18 mouse cellular contexts compared by ENCODE assay signal in genomic region chr12:112559671-112560070, GRCm38 (mm10). TPM values are rescaled to one million over a fixed set of nuclear protein-coding genes. Genes with fewer than 3 reads are reported as not detected.
DNase-seq lines count a peak whose midpoint lies in the region; ATAC-seq lines count a peak whose summit lies in the region.
"Had no signal": no experiment of that assay in that cellular context is flagged by ENCODE, and none has a peak within 500 bp of the region (broad histone marks: within the 10 kb centered on the region; RNA-seq: fewer than 3 reads in every experiment).

No protein-coding gene starts in this region.

- H3K9ac ChIP-seq in liver, embryonic 11.5 days (ENCODE audit: low read depth, low read length), result no peak overlapping the region
- H3K9ac ChIP-seq in liver, embryonic 12.5 days, result no peak overlapping the region
- peak overlapping the region; percentile 27; the same call in 1 of the 2 replicates for H3K9ac ChIP-seq in intestine, embryonic 16.5 days (ENCODE audit: low read depth, low read length)
- H3K9ac ChIP-seq: forebrain, embryonic 12.5 days; limb, embryonic 12.5 days had no signal

- ATAC-seq in liver, embryonic 11.5 days (replicated peaks; ENCODE audit: low FRiP score), result no peak
- no peak for ATAC-seq in liver, embryonic 12.5 days
- ATAC-seq in intestine, embryonic 16.5 days, result 0 out of 2 replicates have a peak, but pooled peaks have one; percentile 54
- ATAC-seq: CD4-positive, CD25-positive, alpha-beta regulatory T cell, adult 4 months; Patski had no signal

- no peaks in the 10 kb centered on the region for H3K9me3 ChIP-seq in liver, embryonic 11.5 days (ENCODE audit: control insufficient read depth, low read length)
- H3K9me3 ChIP-seq in liver, embryonic 12.5 days (replicated peaks), result no peaks in the 10 kb centered on the region
- H3K9me3 ChIP-seq in intestine, embryonic 16.5 days (ENCODE audit: control insufficient read depth, low read length), result no peaks in the 10 kb centered on the region
- H3K9me3 ChIP-seq: forebrain, embryonic 12.5 days; limb, embryonic 12.5 days had no signal

- H3K27me3 ChIP-seq in liver, embryonic 11.5 days (replicated peaks; ENCODE audit: control insufficient read depth, insufficient read depth, low read length), result no peaks in the 10 kb centered on the region
- 0 out of 2 replicates have a peak, but pooled peaks cover 6% of the 10 kb centered on the region for H3K27me3 ChIP-seq in liver, embryonic 12.5 days (replicated peaks)
- no peaks in the 10 kb centered on the region for H3K27me3 ChIP-seq in intestine, embryonic 16.5 days (replicated peaks; ENCODE audit: control insufficient read depth, insufficient read depth, low read length)
- H3K27me3 ChIP-seq: forebrain, embryonic 12.5 days; limb, embryonic 12.5 days; Patski had no signal

- WGBS in liver, embryonic 11.5 days, result 69% methylated on average over 6 of the region's 6 CpGs
- 62% methylated on average over 6 of the region's 6 CpGs for WGBS in liver, embryonic 12.5 days (ENCODE audit: insufficient replicate concordance)
- WGBS in intestine, embryonic 16.5 days, result 66% methylated on average over 6 of the region's 6 CpGs

- no peaks in the 10 kb centered on the region for H3K36me3 ChIP-seq in liver, embryonic 11.5 days (ENCODE audit: control insufficient read depth, insufficient read depth, low read length)
- no peaks in the 10 kb centered on the region for H3K36me3 ChIP-seq in liver, embryonic 12.5 days
- no peaks in the 10 kb centered on the region for H3K36me3 ChIP-seq in intestine, embryonic 16.5 days (ENCODE audit: control insufficient read depth, insufficient read depth, low read length)
- H3K36me3 ChIP-seq: forebrain, embryonic 12.5 days; limb, embryonic 12.5 days had no signal

- H3K4me1 ChIP-seq in liver, embryonic 11.5 days (replicated peaks; ENCODE audit: control insufficient read depth, insufficient read depth, low read length), result no peaks in the 10 kb centered on the region; the same call in 1 of the 2 replicates
- no peaks in the 10 kb centered on the region for H3K4me1 ChIP-seq in liver, embryonic 12.5 days
- peaks cover 9% of the 10 kb centered on the region for H3K4me1 ChIP-seq in intestine, embryonic 16.5 days (ENCODE audit: control insufficient read depth, insufficient read depth, low read length)

- H3K4me3 ChIP-seq in liver, embryonic 11.5 days (ENCODE audit: low read depth, low read length), result no peak overlapping the region
- H3K4me3 ChIP-seq in liver, embryonic 12.5 days, result no peak overlapping the region
- H3K4me3 ChIP-seq in intestine, embryonic 16.5 days (ENCODE audit: low read length), result no peak overlapping the region
- H3K4me3 ChIP-seq: forebrain, embryonic 12.5 days; limb, embryonic 12.5 days had no signal

- H3K4me2 ChIP-seq in liver, embryonic 11.5 days, result no peak overlapping the region
- H3K4me2 ChIP-seq in liver, embryonic 12.5 days, result no peak overlapping the region
- no peak overlapping the region for H3K4me2 ChIP-seq in intestine, embryonic 16.5 days (ENCODE audit: low read depth, low read length)
- H3K4me2 ChIP-seq: forebrain, embryonic 12.5 days; heart, embryonic 11.5 days; limb, embryonic 12.5 days had no signal

- H3K27ac ChIP-seq in liver, embryonic 11.5 days (ENCODE audit: low read depth, low read length), result 0 out of 2 replicates have a peak overlapping the region, but pooled peaks have one; percentile 16
- H3K27ac ChIP-seq in liver, embryonic 12.5 days, result no peak overlapping the region
- H3K27ac ChIP-seq in intestine, embryonic 16.5 days (ENCODE audit: low read length), result no peak overlapping the region
- H3K27ac ChIP-seq: forebrain, embryonic 12.5 days; limb, embryonic 12.5 days had no signal

- DNase-seq in adrenal gland, postnatal 10 days, result peak; percentile 50
- DNase-seq in adrenal gland, postnatal 25 days, result no peak
- DNase-seq in kidney, adult 11 months, result peak; percentile 34
- DNase-seq in kidney, postnatal 10 days, result no peak
- no peak for DNase-seq in liver, embryonic 11.5 days (ENCODE audit: low spot score)
- no peak for DNase-seq in cerebellum, adult 8-10 months
- DNase-seq: cerebellum, adult 9-11 months; gastrocnemius, postnatal 10 days had no signal

RNA-seq across cellular contexts. Expression of gene Inf2, which starts 28.9 kb away (rescaled TPM):
- 10 to 100 TPM; 21.7 to 25.4 TPM for total RNA-seq in adrenal gland, postnatal 10 days (2021)
- 32.6 and 34.1 TPM in 2 replicates for total RNA-seq in adrenal gland, postnatal 25 days (2021)
- polyA plus RNA-seq in liver, embryonic 11.5 days (2014; fragmentation: Nextera tagmentation; extraction: Ambion mirVana), result 4.6 and 6.5 TPM in 2 replicates
- 2.2 and 2.7 TPM in 2 replicates for polyA plus RNA-seq in liver, embryonic 12.5 days (2016; fragmentation: Nextera tagmentation; extraction: Ambion mirVana)
- polyA plus RNA-seq in intestine, embryonic 16.5 days (2015; fragmentation: Nextera tagmentation; extraction: Ambion mirVana), result 1.6 and 2.6 TPM in 2 replicates

RNA-seq across cellular contexts. Expression of gene Tmem179, which starts 43.1 kb away (rescaled TPM):
- total RNA-seq in adrenal gland, postnatal 10 days (2021), result 1 to 10 TPM; 4.8 to 6.8 TPM
- 5.8 and 5.9 TPM in 2 replicates for total RNA-seq in adrenal gland, postnatal 25 days (2021)
- polyA plus RNA-seq in liver, embryonic 11.5 days (2014; fragmentation: Nextera tagmentation; extraction: Ambion mirVana), result 0.70 and 0.71 TPM in 2 replicates
- polyA plus RNA-seq in liver, embryonic 12.5 days (2016; fragmentation: Nextera tagmentation; extraction: Ambion mirVana), result 0.31 and 0.38 TPM in 2 replicates
- polyA plus RNA-seq in intestine, embryonic 16.5 days (2015; fragmentation: Nextera tagmentation; extraction: Ambion mirVana), result 2.5 and 2.8 TPM in 2 replicates
- total RNA-seq: heart, postnatal 10 days; megakaryocyte-erythroid progenitor cell, adult 5-6 weeks; neutrophil, adult 5-6 weeks had no signal
- polyA plus RNA-seq: CD4-positive, CD25-positive, alpha-beta regulatory T cell, adult 4 months had no signal

Comparison
In these comparisons a context has a peak if more than half of its experiments do, and no peak if none do; other contexts are left out.
1. DNase-seq: peak in adrenal gland, postnatal 10 days (single experiment) and kidney, adult 11 months (single experiment); none in adrenal gland, postnatal 25 days (single experiment), kidney, postnatal 10 days (single experiment), liver, embryonic 11.5 days (single experiment) and cerebellum, adult 8-10 months (single experiment).